ENCODE assay signal across 16 mouse cellular contexts in the genomic region with DNA sequence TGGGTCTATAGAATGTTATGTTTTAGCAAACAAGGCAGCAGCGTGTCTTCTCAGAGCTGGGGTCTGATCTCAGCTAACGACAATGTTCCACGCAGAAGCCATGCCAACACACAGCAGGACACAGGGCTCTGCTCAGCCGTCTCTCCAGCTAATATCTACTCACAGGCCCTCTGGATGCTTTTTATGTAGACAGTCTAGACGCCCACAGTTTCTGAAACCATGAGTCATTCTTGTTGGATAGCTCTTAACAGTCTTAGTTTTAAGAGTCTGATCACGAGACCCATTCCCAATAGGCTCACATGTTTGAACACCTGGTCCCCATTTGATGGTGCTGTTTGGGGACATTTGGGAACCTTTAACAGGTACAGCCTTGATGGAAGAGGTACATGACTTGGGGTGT.
A peak's percentile ranks its signal among the peaks of the same experiment; 100 is the strongest.
DNase-seq lines count a peak whose midpoint lies in the region; ATAC-seq and TF ChIP-seq lines count a peak whose summit lies in the region.
"Had no signal": no experiment of that assay in that cellular context is flagged by ENCODE, and none has a peak within 500 bp of the region (broad histone marks: within the 10 kb centered on the region; RNA-seq: fewer than 3 reads in every experiment).

No protein-coding gene starts in this region.

- DNase-seq in layer of hippocampus, adult 18-20 months (ENCODE audit: low spot score in 2 of 2) = peak; percentile 9 to 44
- no peak for DNase-seq in layer of hippocampus, postnatal 36 days
- peak; percentile 35 for DNase-seq in 416B (ENCODE audit: low read depth)
- peak; percentile 90 for DNase-seq in Muller cell, postnatal 12 days (ENCODE audit: inconsistent ontology term)
- peak; percentile 44 for DNase-seq in limb, embryonic 14.5 days (ENCODE audit: low spot score)
- DNase-seq in thymus, postnatal 4 days = no peak
- DNase-seq in kidney, adult 18-20 months = no peak
- DNase-seq: cerebellum, adult 2 months; embryo, embryonic 11 days; kidney, postnatal 36 days; lung, postnatal 10 days; thymus, postnatal 36 days had no signal

- H3K36me3 ChIP-seq in limb, embryonic 14.5 days (ENCODE audit: control insufficient read depth, insufficient read depth, low read length) = no peaks in the 10 kb centered on the region
- H3K36me3 ChIP-seq: heart, embryonic 13.5 days; midbrain, embryonic 10.5 days had no signal

- no peak overlapping the region for H3K4me3 ChIP-seq in limb, embryonic 14.5 days (replicated peaks; ENCODE audit: low read length)
- H3K4me3 ChIP-seq: heart, embryonic 13.5 days; midbrain, embryonic 10.5 days had no signal

- H3K4me2 ChIP-seq in limb, embryonic 14.5 days (replicated peaks; ENCODE audit: low read depth, low read length, severe bottlenecking) = no peak overlapping the region
- H3K4me2 ChIP-seq: heart, embryonic 13.5 days; liver, embryonic 11.5 days had no signal

- H3K27me3 ChIP-seq in limb, embryonic 14.5 days (ENCODE audit: control insufficient read depth, insufficient read depth, low read length) = no peaks in the 10 kb centered on the region

- whole genome bisulfite sequencing in limb, embryonic 14.5 days = 45% methylated on average over 6 of the region's 6 CpGs

- no peak overlapping the region for H3K27ac ChIP-seq in limb, embryonic 14.5 days (replicated peaks; ENCODE audit: low read depth, low read length)
- H3K27ac ChIP-seq: heart, embryonic 13.5 days; midbrain, embryonic 10.5 days had no signal

- no peaks in the 10 kb centered on the region for H3K9me3 ChIP-seq in limb, embryonic 14.5 days (ENCODE audit: control insufficient read depth, low read length)
- H3K9me3 ChIP-seq: midbrain, embryonic 10.5 days had no signal

- H3K9ac ChIP-seq in limb, embryonic 14.5 days (ENCODE audit: low read depth, low read length, severe bottlenecking) = no peak overlapping the region
- H3K9ac ChIP-seq: heart, embryonic 13.5 days had no signal

- ATAC-seq in limb, embryonic 14.5 days (ENCODE audit: low FRiP score, low read depth) = peak; percentile 37; the same call in 1 of the 2 replicates
- ATAC-seq: intestine, postnatal 0 days had no signal

- TF ChIP-seq POLR2A in limb, embryonic 14.5 days (IDR thresholded peaks at IDR 0.05; ENCODE audit: borderline replicate concordance, extremely low read depth, insufficient read depth, insufficient read length) = no peak

- H3K4me1 ChIP-seq in limb, embryonic 14.5 days (ENCODE audit: control insufficient read depth, insufficient read depth, low read length) = no peaks in the 10 kb centered on the region; the same call in 1 of the 2 replicates
- H3K4me1 ChIP-seq: heart, embryonic 13.5 days had no signal

Comparison
In these comparisons a context has a peak if more than half of its experiments do, and no peak if none do; other contexts are left out.
1. DNase-seq: peak in layer of hippocampus, adult 18-20 months (2 of 2), 416B (single experiment), Muller cell, postnatal 12 days (single experiment) and limb, embryonic 14.5 days (single experiment); none in layer of hippocampus, postnatal 36 days (0 of 2), thymus, postnatal 4 days (single experiment) and kidney, adult 18-20 months (single experiment).